Mouse (Mus musculus) c-Kit-positive CD71-positive TER-119-negative erythroid progenitor cells, embryonic 14.5 days (primary cell): ENCODE measurements around the gene Erbb4.
"Not testable (repeated sequence)": the region's sequence is repeated elsewhere in the genome, so short reads cannot be mapped to it uniquely, and the experiment has no call there.

Experiments
- DNase-seq: peaks from one replicate; pipeline ENCODE4 v3.0.0-alpha.2; 2013; ENCODE audit warnings: low read depth

Gene Erbb4

GRCm38 (mm10) chr1:68860341-68860740 lies 247.5 kb downstream of the Erbb4 start:
- DNase-seq: no peak

- DNase-seq: no peak
Observed at GRCm38 (mm10) chr1:68859480-68859879, 248.4 kb downstream of the Erbb4 start.

- DNase-seq: no peak
Observed at GRCm38 (mm10) chr1:68839352-68839751, 268.5 kb downstream of the Erbb4 start.

GRCm38 (mm10) chr1:68834686-68835085 lies 273.2 kb downstream of the Erbb4 start:
- no peak for DNase-seq

- DNase-seq: no peak
Observed at GRCm38 (mm10) chr1:68832101-68832500, 275.8 kb downstream of the Erbb4 start.

- DNase-seq: no peak
Observed at GRCm38 (mm10) chr1:68831575-68831974, 276.3 kb downstream of the Erbb4 start.

- no peak for DNase-seq
Observed at GRCm38 (mm10) chr1:68830501-68831239, 277.2 kb downstream of the Erbb4 start.

- DNase-seq: no peak
Observed at GRCm38 (mm10) chr1:68823116-68823644, 284.7 kb downstream of the Erbb4 start.

- no peak for DNase-seq
Observed at GRCm38 (mm10) chr1:68806711-68807110, 301.1 kb downstream of the Erbb4 start.

- DNase-seq: no peak
Observed at GRCm38 (mm10) chr1:68787409-68788015, 320.3 kb downstream of the Erbb4 start.

GRCm38 (mm10) chr1:68780653-68781052 lies 327.2 kb downstream of the Erbb4 start:
- DNase-seq: no peak

- no peak for DNase-seq
Observed at GRCm38 (mm10) chr1:68780032-68780431, 327.8 kb downstream of the Erbb4 start.

GRCm38 (mm10) chr1:68766095-68766494 lies 341.8 kb downstream of the Erbb4 start:
- not testable (repeated sequence) for DNase-seq

GRCm38 (mm10) chr1:68762456-68762855 lies 345.4 kb downstream of the Erbb4 start:
- no peak for DNase-seq

- no peak for DNase-seq
Observed at GRCm38 (mm10) chr1:68748976-68749375, 358.9 kb downstream of the Erbb4 start.

GRCm38 (mm10) chr1:68681478-68681877 lies 426.4 kb downstream of the Erbb4 start:
- DNase-seq: no peak

- DNase-seq: no peak
Observed at GRCm38 (mm10) chr1:68674667-68675066, 433.2 kb downstream of the Erbb4 start.

- DNase-seq: no peak
Observed at GRCm38 (mm10) chr1:68666831-68667601, 440.8 kb downstream of the Erbb4 start.

GRCm38 (mm10) chr1:68590475-68590874 lies 517.4 kb downstream of the Erbb4 start:
- no peak for DNase-seq

- DNase-seq: no peak
Observed at GRCm38 (mm10) chr1:68573851-68574540, 533.9 kb downstream of the Erbb4 start.

- DNase-seq: no peak
Observed at GRCm38 (mm10) chr1:68570924-68571323, 536.9 kb downstream of the Erbb4 start.

GRCm38 (mm10) chr1:68542942-68543341 lies 564.9 kb downstream of the Erbb4 start:
- DNase-seq: no peak
